Mouse (Mus musculus) cerebellum, adult 11-12 months (tissue): Measurements from ENCODE around the gene Gdpd5.
"Not testable (repeated sequence)": the region's sequence is repeated elsewhere in the genome, so short reads cannot be mapped to it uniquely, and the experiment has no call there.

Source experiments
- DNase-seq: peaks from one replicate; pipeline ENCODE4 v3.0.0; 2022

Gdpd5 gene

GRCm38 (mm10) chr7:99483924-99484319 lies 102.7 kb downstream of the Gdpd5 start:
- DNase-seq: no peak

- no peak for DNase-seq
Measured at GRCm38 (mm10) chr7:99484679-99485078, 103.5 kb downstream of the Gdpd5 start.

GRCm38 (mm10) chr7:99489708-99490107 lies 108.5 kb downstream of the Gdpd5 start:
- DNase-seq: no peak

DNA sequence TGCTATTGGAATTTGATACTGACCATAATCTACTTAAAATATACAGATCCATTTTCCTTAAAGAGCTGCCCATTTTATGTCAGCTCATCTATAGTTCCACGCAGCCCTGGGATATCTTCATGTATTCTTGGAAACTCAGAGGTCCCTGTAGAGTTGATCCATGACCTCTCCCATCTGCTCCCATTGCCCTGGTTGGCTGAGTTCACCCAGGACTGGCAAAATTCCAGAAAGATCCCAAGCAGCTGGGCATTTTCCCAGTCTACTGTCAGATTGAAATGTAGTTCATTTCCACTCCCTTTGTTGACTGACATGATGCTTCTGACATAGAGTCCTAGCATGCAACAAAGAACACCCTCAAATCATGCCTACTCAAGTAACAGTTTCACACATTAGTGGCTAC lies 117.9 kb downstream of the Gdpd5 start:
- DNase-seq: no peak

DNA sequence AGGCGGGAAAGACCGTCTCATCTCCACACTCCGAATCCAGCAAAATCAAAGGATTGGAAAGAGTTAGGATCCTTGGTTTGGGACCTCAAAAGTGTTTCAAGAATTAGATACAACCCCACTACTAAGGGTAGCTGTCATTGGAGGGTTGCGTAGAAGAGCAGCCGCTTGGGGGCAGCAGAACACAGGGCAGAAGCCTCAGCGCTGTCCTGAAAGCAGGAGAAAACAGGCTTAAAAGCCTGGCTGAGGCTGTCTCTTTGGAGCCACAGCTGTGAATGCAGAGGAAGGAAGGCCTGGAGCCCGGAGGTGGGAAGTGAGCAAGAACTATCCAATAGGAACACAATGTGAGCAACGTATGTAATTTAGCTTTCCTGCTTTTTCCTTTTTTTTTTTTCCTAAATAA lies 119.0 kb downstream of the Gdpd5 start:
- DNase-seq: peak; percentile 59

- no peak for DNase-seq
Measured at GRCm38 (mm10) chr7:99500655-99501054, 119.4 kb downstream of the Gdpd5 start.

DNA sequence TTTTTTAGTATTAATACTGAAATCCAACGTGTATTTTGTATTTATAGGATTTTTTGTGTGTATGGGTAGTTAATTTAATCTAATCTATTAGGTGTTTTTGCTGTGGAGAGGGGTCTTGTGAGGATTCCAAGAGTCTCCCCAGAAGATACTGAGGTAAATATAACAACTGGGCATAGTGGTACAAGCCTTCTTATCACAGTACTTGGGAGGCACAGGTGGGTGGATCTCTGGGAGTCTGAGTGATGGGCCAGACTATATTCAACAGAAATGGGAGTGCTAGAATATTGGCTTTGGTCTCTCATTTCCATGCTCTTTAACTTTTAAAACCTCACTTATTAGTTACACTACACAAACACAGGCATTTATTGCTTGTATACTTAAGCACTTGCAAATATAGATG lies 119.9 kb downstream of the Gdpd5 start:
- DNase-seq: no peak

DNA sequence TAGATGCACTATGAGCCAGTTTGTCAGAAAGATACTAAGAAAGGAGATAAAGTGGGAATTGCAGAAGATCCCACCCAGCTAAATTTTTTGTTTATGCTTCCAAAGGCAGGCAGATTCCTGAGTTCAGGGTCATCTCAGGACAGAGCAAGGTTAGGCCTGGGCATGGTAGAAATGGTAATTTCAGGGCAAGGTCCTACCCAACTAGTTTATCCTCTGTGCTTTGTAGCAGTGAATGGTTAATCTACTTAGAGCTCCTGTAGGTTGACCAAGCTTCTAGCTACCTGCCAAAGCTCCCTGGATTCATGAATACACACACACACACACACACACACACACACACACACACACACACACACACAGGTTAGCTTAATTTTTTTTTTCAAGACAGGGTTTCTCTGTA lies 123.3 kb downstream of the Gdpd5 start:
- no peak for DNase-seq

DNA sequence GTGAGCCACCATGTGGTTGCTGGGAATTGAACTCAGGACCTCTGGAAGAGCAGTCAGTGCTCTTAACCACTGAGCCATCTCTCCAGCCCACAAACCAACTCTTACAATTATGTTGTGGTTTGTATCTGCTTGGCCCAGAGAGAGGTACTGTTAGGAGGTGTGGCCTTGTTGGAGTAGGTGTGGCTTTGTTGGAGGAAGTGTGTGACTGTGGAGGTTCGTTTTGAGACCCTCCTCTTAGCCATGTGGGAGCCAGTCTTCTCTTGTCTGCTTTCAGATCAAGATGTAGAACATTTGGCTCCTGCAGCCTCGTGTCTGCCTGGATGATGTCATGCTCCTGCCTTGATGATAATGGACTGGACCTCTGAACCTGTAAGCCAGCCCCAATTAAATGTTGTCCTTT lies 127.0 kb downstream of the Gdpd5 start:
- DNase-seq: not testable (repeated sequence)

GRCm38 (mm10) chr7:99510087-99510501 lies 128.9 kb downstream of the Gdpd5 start:
- no peak for DNase-seq
